Mouse (Mus musculus) bone marrow, adult 2 months (tissue): Measurements from ENCODE around the gene Pde3a.

Experiments used
- CTCF ChIP-seq: fragments of 200-500 bp; IDR thresholded peaks from 2 replicates; pipeline ENCODE4 v1.5.1; 2011; ENCODE audit warnings: low read length, control low read depth; ENCODE audit not compliant: control insufficient read depth, insufficient read depth
- POLR2A ChIP-seq: fragments of 200-500 bp; IDR thresholded peaks from 2 replicates; pipeline ENCODE4 v1.6.1; 2011; ENCODE audit warnings: low read depth, mild to moderate bottlenecking, control low read depth, low read length, borderline replicate concordance; ENCODE audit not compliant: control insufficient read depth

GRCm38 (mm10) chr6:141248691-141249584 is at the start of gene Pde3a:
- TF ChIP-seq CTCF (no peak), POLR2A (no peak)
